ENCODE assay signal across 11 mouse cellular contexts in genomic region chr7:132284048-132284737, GRCm38 (mm10). TPM values are rescaled to one million over a fixed set of nuclear protein-coding genes. Genes with fewer than 3 reads are reported as not detected.
DNase-seq lines count a peak whose midpoint lies in the region; ATAC-seq and TF ChIP-seq lines count a peak whose summit lies in the region.
"Had no signal": no experiment of that assay in that cellular context is flagged by ENCODE, and none has a peak within 500 bp of the region (broad histone marks: within the 10 kb centered on the region; RNA-seq: fewer than 3 reads in every experiment).

No protein-coding gene starts in this region.

- no peak for TF ChIP-seq RAD21 in MEL (IDR thresholded peaks at IDR 0.05; ENCODE audit: low read depth, low read length)

- WGBS in cerebellum, adult 2 months = 83% methylated on average over 7 of the region's 7 CpGs
- 45% methylated on average over 7 of the region's 7 CpGs for WGBS in midbrain, embryonic 11.5 days
- WGBS in liver, postnatal 0 days (ENCODE audit: insufficient replicate concordance) = 55% methylated on average over 7 of the region's 7 CpGs

- H3K9me3 ChIP-seq in MEL (replicated peaks; ENCODE audit: insufficient read depth, low read length) = no peaks in the 10 kb centered on the region
- no peaks in the 10 kb centered on the region for H3K9me3 ChIP-seq in midbrain, embryonic 11.5 days (ENCODE audit: control insufficient read depth, low read length)
- H3K9me3 ChIP-seq in liver, postnatal 0 days (ENCODE audit: low read length) = no peaks in the 10 kb centered on the region

- H3K4me1 ChIP-seq in cerebellum, adult 2 months (ENCODE audit: control insufficient read depth, insufficient read depth, low read length) = peaks cover 63% of the 10 kb centered on the region
- peaks cover 0 to 9% of the 10 kb centered on the region in 2 experiments; a peak in 1 of 4 replicates for H3K4me1 ChIP-seq in MEL (ENCODE audit: control insufficient read depth in 1 of 2, insufficient read depth in 2 of 2, low read length in 2 of 2)
- peaks cover 41% of the 10 kb centered on the region for H3K4me1 ChIP-seq in midbrain, embryonic 11.5 days (ENCODE audit: control insufficient read depth, insufficient read depth, low read length)
- H3K4me1 ChIP-seq in liver, postnatal 0 days (ENCODE audit: insufficient read depth) = peaks cover 39% of the 10 kb centered on the region

- 0 out of 2 replicates have a peak overlapping the region, but pooled peaks have one; percentile 6 for H3K27ac ChIP-seq in cerebellum, adult 2 months (ENCODE audit: insufficient read depth, low read length)
- H3K27ac ChIP-seq in MEL (ENCODE audit: control insufficient read depth, low read depth, low read length) = peak overlapping the region; percentile 8; the same call in 1 of the 2 replicates
- H3K27ac ChIP-seq in midbrain, embryonic 11.5 days (ENCODE audit: low read depth, low read length) = peak overlapping the region; percentile 55
- H3K27ac ChIP-seq in liver, postnatal 0 days (ENCODE audit: low read depth) = no peak overlapping the region

- H3K4me2 ChIP-seq in midbrain, embryonic 11.5 days = no peak overlapping the region
- no peak overlapping the region for H3K4me2 ChIP-seq in liver, postnatal 0 days (ENCODE audit: low read depth, low read length)

- DNase-seq in cerebellum, adult 2 months = no peak
- no peak for DNase-seq in cerebellum, adult 11 months
- DNase-seq in MEL (ENCODE audit: low read depth, low spot score) = no peak
- DNase-seq in midbrain, embryonic 11.5 days (ENCODE audit: low spot score, missing footprints) = peak; percentile 90
- no peak for DNase-seq in liver, postnatal 0 days
- no peak for DNase-seq in thymus, postnatal 14 days
- DNase-seq in cerebellum, adult 18-20 months = no peak
- DNase-seq: adrenal gland, adult 2 months; heart, postnatal 14 days; spleen, adult 18-20 months had no signal

- peaks cover 12% of the 10 kb centered on the region for H3K79me2 ChIP-seq in MEL (ENCODE audit: control insufficient read depth, insufficient read depth, low read length, poor library complexity)

- H3K4me3 ChIP-seq in cerebellum, adult 2 months (replicated peaks; ENCODE audit: insufficient read depth, low read depth, low read length) = no peak overlapping the region
- no peak overlapping the region for H3K4me3 ChIP-seq in MEL (ENCODE audit: control insufficient read depth in 1 of 2, insufficient read depth in 1 of 2, low read depth in 2 of 2, low read length in 2 of 2)
- H3K4me3 ChIP-seq in midbrain, embryonic 11.5 days (ENCODE audit: low read depth, low read length) = no peak overlapping the region
- no peak overlapping the region for H3K4me3 ChIP-seq in liver, postnatal 0 days (ENCODE audit: low read depth, low read length)

- TF ChIP-seq EP300 in MEL (IDR thresholded peaks at IDR 0.05; ENCODE audit: low read depth in 1 of 2, low read length in 2 of 2) = no peak
- no peak for TF ChIP-seq EP300 in liver, postnatal 0 days (IDR thresholded peaks at IDR 0.05; ENCODE audit: low read depth)

- no peaks in the 10 kb centered on the region for H3K27me3 ChIP-seq in cerebellum, adult 2 months (ENCODE audit: control insufficient read depth, insufficient read depth, low read length)
- H3K27me3 ChIP-seq in MEL (ENCODE audit: control insufficient read depth in 1 of 2, insufficient read depth in 2 of 2, low read length in 2 of 2) = no peaks in the 10 kb centered on the region
- H3K27me3 ChIP-seq in midbrain, embryonic 11.5 days (ENCODE audit: control insufficient read depth, insufficient read depth, low read length) = no peaks in the 10 kb centered on the region
- H3K27me3 ChIP-seq in liver, postnatal 0 days (ENCODE audit: insufficient read depth, low read length) = no peaks in the 10 kb centered on the region

- TF ChIP-seq POLR2A in cerebellum, adult 2 months (IDR thresholded peaks at IDR 0.05; ENCODE audit: borderline replicate concordance, insufficient read depth, low read length) = no peak
- TF ChIP-seq POLR2A in MEL (IDR thresholded peaks at IDR 0.05; ENCODE audit: control insufficient read depth in 1 of 2, insufficient read depth in 1 of 2, low read depth in 1 of 2, low read length in 2 of 2, poor library complexity in 1 of 2) = no peak

- no peak overlapping the region for H3K9ac ChIP-seq in MEL (ENCODE audit: control insufficient read depth, low read depth, low read length, poor library complexity, severe bottlenecking)
- H3K9ac ChIP-seq in midbrain, embryonic 11.5 days (ENCODE audit: low read length) = no peak overlapping the region
- no peak overlapping the region for H3K9ac ChIP-seq in liver, postnatal 0 days (replicated peaks)

- TF ChIP-seq CTCF in cerebellum, adult 2 months (IDR thresholded peaks at IDR 0.05; ENCODE audit: borderline replicate concordance, insufficient read depth, low read depth, low read length) = no peak
- no peak for TF ChIP-seq CTCF in MEL (IDR thresholded peaks at IDR 0.05 in 2 of 3, conservative IDR thresholded peaks at IDR 0.05 in 1 of 3; ENCODE audit: control insufficient read depth in 1 of 3, insufficient read depth in 1 of 3, low read depth in 2 of 3, low read length in 3 of 3, poor library complexity in 1 of 3, severe bottlenecking in 1 of 3)
- no peak for TF ChIP-seq CTCF in liver, postnatal 0 days (IDR thresholded peaks at IDR 0.05; ENCODE audit: low read depth)

- ATAC-seq in hematopoietic stem cell, adult 5-6 weeks (replicated peaks in 1 of 2; ENCODE audit: insufficient read depth in 1 of 2, low FRiP score in 2 of 2, low TSS enrichment in 1 of 2, low read depth in 1 of 2, poor library complexity in 2 of 2, severe bottlenecking in 2 of 2) = peak; percentile 54 to 61
- ATAC-seq in midbrain, embryonic 11.5 days (ENCODE audit: low FRiP score) = peak; percentile 71
- no peak for ATAC-seq in liver, postnatal 0 days

- H3K36me3 ChIP-seq in MEL (ENCODE audit: control insufficient read depth in 1 of 2, insufficient read depth in 2 of 2, low read length in 2 of 2) = peaks cover 0 to 7% of the 10 kb centered on the region in 2 experiments; a peak in 3 of 4 replicates
- no peaks in the 10 kb centered on the region for H3K36me3 ChIP-seq in midbrain, embryonic 11.5 days (ENCODE audit: control insufficient read depth, insufficient read depth, low read length)
- H3K36me3 ChIP-seq in liver, postnatal 0 days (replicated peaks; ENCODE audit: insufficient read depth, low read length) = no peaks in the 10 kb centered on the region; the same call in 1 of the 2 replicates

TF ChIP-seq in MEL, 35 proteins besides CTCF, POLR2A, EP300 and RAD21:
- TF ChIP-seq NRF1 (IDR thresholded peaks at IDR 0.05; ENCODE audit: insufficient read depth, low read depth, low read length, poor library complexity, severe bottlenecking) = no peak
- TF ChIP-seq SMC3 (IDR thresholded peaks at IDR 0.05; ENCODE audit: low read depth, low read length) = no peak
- no peak for TF ChIP-seq ELF1 (IDR thresholded peaks at IDR 0.05; ENCODE audit: low read depth, low read length)
- no peak for TF ChIP-seq HCFC1 (IDR thresholded peaks at IDR 0.05; ENCODE audit: low read depth, low read length)
- no peak for TF ChIP-seq GATA1 (IDR thresholded peaks at IDR 0.05; ENCODE audit: low read depth, low read length)
- TF ChIP-seq KAT2A (conservative IDR thresholded peaks at IDR 0.05; ENCODE audit: low read depth, low read length) = no peak
- TF ChIP-seq MAZ (IDR thresholded peaks at IDR 0.05; ENCODE audit: low read depth, low read length) = no peak
- no peak for TF ChIP-seq UBTF (IDR thresholded peaks at IDR 0.05; ENCODE audit: borderline replicate concordance, insufficient read depth, low read depth, low read length)
- TF ChIP-seq MXI1 (IDR thresholded peaks at IDR 0.05; ENCODE audit: low read depth, low read length) = no peak
- TF ChIP-seq MYC (IDR thresholded peaks at IDR 0.05; ENCODE audit: low read depth, low read length) = no peak
- no peak for TF ChIP-seq ZKSCAN1 (IDR thresholded peaks at IDR 0.05; ENCODE audit: low read depth, low read length)
- TF ChIP-seq ETS1 (IDR thresholded peaks at IDR 0.05; ENCODE audit: low read depth, low read length) = no peak
- TF ChIP-seq ZC3H11A (IDR thresholded peaks at IDR 0.05; ENCODE audit: low read depth, low read length) = no peak
TF ChIP-seq in MEL: peak in this region for 0.

RNA-seq across cellular contexts. Expression of gene Chst15, which starts 32.8 kb away (rescaled TPM):
- polyA plus RNA-seq in cerebellum, adult 2 months (2012; rRNA removed) = 15.4 and 17.2 TPM in 2 replicates
- total RNA-seq in MEL (2012; rRNA removed) = 14.3 and 14.9 TPM in 2 replicates
- polyA plus RNA-seq in MEL (2012; ENCODE audit: insufficient read depth in 1 of 2, insufficient read length in 2 of 2, low read depth in 1 of 2, low replicate concordance in 2 of 2, missing spikeins in 1 of 2) = 10 to 100 TPM in 1 of 2 experiments, not detected in 1; 18.1 TPM
- 14.7 and 14.9 TPM in 2 replicates for total RNA-seq in hematopoietic stem cell, adult 5-6 weeks (2017)
- polyA plus RNA-seq in midbrain, embryonic 11.5 days (2014; fragmentation: Nextera tagmentation; extraction: Ambion mirVana) = 18.0 and 18.2 TPM in 2 replicates
- 4.2 and 5.4 TPM in 2 replicates for polyA plus RNA-seq in liver, postnatal 0 days (2015; fragmentation: Nextera tagmentation; extraction: Ambion mirVana)
